Mouse (Mus musculus): ENCODE measurements around the gene Bcl7a. TPM values are rescaled to one million over a fixed set of nuclear protein-coding genes. Genes with fewer than 3 reads are reported as not detected.
A peak's percentile ranks its signal among the peaks of the same experiment; 100 is the strongest.

Gene Bcl7a
- 10 to 100 TPM; 69.0 to 71.7 TPM for total RNA-seq (2021)

DNA sequence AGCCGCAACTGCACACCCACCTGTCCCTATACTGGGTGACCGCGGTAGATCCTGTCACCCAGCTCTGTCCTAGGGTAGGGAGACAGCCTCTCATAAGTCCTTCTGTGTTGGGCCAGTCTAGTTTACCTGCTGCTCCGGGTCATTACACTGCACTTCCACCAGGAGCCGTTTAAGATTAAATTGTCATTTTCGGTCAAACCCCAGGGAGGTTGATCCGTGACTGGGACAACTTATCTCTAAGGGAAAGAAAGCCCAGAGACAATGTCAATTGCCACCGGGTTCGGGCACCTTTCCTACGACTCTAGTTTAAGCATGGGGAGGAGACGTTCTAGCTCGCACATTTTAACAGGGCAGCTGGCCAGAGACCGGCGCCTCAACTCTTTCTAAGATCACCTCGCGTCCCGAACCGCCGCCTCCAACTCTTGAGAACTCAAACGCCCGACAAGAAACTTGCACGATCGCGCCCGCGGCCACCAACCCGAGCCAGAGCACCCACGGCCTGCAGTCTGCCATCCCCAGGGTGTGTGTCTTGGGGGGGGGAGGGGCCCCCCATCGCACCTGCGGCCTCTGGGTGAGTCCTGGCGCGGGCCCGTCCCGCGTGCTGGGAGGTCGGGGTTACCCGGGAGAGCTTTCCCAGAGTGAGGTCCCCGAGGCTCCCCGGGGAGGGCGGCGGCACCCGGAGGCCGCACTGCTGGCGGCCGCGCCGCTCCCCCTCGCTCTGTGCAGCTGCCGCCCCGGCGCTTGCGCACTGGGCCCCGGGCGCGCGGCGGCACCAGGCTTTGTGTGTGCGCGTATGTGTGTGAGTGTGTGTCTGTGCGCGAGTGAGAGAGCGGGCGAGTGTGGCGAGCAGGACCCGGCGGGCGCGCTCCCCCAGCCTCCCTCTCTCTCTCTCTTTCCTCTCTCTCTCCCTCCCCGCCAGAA, at the start of gene Bcl7a:
Bcl7a (plus strand) TSS at position 128 of the 921 bp plus-strand sequence.
- peak; percentile 94 to 96 for DNase-seq (ENCODE audit: low spot score in 2 of 2)
- intact Hi-C loops (cut with DNase I): loop anchor here (2.0 kb wide), 1 partner anchor 87 kb away; no protein-coding TSS in a partner anchor

DNA sequence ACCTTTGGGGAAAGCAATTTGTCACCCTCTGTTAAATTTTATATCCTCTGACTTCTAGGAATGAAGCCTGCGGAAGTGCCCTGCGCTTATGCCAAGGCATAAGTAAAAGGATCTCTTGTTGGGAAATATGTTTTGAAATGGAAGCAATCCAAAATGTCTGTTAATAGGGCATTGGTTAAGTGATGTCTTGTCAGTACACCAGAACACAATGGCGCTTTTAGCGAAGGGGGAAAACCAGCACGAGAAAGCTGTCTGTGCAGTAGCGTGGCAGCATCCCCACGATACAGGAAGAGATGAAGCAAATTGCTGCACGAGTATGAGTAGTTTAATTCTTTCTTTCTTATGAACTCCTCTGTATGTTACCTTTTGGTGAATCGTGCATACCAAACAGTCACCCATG, 49.0 kb upstream of the Bcl7a start:
- DNase-seq (ENCODE audit: low spot score in 2 of 2): no peak
- intact Hi-C loops (cut with DNase I): no loop called here

DNA sequence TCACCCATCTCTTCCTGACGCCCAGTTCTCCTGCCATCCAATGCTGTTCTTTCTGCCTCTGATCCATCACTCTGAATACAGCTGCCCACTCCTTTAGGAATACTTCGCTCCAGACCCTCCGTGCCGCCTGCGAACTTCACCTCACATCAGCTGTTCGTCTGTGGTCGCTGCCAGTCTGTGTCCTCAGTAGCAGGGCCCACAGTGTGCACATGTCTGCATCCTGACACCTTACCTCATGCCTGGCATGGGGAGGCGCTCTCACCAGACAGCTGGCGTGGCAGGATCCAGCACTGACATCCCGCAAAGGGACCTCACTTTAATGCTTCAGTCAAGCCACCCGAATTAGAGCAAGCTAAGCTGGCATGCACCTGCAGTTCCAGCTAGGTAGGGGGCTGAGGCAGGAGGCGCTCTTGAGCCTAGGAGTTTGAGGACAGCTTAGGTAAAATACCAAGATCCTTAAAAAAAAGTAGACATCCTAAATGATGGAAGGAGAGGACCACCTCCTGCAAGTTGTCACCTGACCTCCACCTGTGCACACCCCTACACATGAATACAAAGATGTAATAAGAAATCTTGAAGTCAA, 47.3 kb upstream of the Bcl7a start:
- intact Hi-C loops (cut with DNase I): no loop called here
- no peak for DNase-seq (ENCODE audit: low spot score in 2 of 2)

DNA sequence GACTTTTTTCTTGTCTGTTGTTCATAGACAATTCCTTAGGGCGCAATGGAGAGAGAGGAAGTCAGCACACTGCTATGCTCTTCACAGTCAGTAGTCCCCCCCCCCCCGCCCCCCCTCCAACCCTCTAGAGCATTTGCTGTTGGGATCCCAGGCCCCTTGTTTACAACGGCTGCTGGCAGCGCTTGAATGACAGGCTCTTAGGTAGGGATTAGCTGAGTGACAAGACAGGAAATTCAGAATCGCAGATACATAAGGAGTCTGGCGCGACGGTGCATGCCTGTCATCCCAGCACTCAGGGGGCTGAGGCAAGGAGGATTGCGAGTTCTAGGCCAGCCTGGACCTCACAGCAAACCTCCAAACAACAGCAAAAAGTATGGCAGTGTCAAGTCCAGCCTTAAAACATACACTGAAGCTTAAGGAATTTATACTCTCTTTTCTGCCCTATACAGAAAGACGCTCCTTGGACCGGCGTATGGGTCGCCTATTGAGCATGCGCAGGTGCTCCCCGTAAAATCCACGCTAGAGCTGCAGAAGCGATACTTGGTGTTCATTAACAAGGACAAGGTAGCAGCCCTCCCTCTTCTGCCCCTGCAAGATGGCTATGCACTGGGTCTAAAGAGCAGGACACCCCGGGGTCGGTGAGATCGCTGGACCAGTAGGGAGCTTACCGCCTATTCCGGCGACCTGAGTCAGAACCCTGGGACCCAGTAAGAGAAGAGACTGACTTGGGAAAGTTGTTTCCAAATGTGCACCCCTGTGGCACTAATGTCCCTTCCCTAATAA, 46.5 kb upstream of the Bcl7a start:
- intact Hi-C loops (cut with DNase I): no loop called here
- no peak for DNase-seq (ENCODE audit: low spot score in 2 of 2)

DNA sequence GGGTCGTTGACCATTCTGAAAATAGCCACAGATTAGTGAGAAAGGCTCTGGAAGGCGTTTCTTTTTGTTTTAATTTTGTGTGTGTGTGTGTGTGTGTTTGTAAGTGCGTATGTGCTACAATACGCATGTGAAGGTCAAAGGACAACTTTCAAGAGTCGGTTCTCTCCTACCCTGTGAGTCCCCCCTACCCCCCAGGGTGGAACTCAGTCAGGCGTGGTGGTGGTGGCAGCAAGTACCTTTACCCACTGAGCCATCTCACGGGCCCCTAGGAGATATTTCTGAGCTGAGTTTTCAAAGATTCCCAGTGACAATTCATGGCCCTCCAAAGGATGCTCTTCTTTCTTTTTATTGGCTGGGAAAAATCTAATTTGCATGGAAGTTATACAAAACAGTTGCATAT, 45.8 kb upstream of the Bcl7a start:
- intact Hi-C loops (cut with DNase I): no loop called here
- DNase-seq (ENCODE audit: low spot score in 2 of 2): no peak

DNA sequence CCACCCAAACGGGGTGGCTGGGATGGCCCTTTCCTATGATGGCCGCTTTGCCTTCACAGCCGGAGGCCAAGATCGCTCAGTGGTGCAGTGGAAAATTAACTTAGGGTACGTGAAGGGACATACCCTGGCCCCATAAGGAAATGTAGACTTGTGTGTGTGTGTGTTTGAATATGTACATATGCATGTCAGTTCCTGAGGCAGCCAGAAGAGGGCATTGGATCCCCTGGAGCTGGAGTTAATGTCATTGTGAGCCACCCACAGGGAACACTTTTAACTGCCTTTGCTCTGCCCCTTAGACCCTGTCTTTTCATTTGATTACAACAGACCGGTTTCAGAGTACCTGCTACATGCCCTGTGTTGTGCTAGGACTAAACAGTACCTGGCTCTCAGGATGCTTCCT, 45.1 kb upstream of the Bcl7a start:
- DNase-seq (ENCODE audit: low spot score in 2 of 2): no peak
- intact Hi-C loops (cut with DNase I): no loop called here

DNA sequence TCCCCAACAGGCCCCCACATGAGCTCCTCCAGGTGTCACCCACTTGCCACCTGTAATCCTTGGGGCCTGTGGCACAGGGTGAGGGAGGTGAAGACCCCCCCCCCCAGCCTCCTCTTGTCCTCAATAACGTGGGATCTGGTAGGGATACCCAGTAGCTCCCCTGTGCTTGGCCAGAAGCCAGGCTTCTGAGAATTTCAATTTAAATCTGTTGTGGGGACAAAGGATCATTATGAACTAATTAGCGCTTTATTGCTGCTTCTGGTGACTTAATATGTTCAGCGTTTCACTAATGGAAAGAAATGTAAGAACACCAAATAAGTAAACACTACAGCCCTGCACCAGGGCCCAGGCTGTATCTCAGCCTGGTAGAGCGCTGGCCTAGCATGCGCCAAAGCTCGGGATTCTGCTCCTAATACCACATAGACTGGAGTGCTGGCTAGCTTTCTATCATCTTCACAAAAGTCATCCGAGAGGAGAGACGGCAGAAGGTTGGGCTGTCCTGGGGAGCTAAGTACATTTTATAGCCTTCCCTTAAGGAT, 43.1 kb upstream of the Bcl7a start:
- intact Hi-C loops (cut with DNase I): no loop called here
- DNase-seq (ENCODE audit: low spot score in 2 of 2): no peak

DNA sequence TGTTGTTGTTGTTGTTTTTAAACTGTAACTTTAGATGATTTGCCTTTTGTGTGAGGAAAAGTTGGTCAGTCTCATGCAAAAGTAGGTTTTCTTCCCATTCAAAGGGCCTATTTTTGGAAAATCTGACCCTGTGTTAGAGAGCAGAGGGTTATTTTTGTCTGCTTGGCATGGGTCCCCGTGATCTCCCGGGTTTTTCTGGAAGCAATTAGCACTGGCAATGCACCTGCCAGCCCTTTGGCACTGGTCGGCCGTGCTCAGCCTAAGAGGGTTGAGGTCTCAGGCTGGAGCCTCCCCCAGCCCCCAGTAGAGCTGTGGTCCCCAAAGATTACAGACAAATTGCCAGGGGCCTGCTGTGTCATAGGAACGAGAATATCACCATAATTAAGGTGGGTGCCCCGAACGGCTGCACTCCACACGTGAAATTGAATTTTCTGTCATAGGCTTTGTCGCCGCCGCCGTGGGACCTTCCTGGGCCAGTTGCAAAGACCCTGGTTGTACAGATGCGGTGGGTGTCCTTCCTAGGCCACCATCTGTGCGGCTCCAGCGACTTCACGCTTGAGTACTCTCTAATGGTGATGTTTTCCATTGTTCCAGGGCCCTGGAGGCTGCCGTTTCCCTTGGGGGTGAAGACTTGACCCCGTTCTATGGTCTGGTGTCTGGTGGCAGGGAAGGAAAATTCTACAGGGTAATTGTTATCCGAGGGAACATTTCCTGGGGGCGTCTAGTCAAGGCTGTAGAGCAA, 41.7 kb upstream of the Bcl7a start:
- no peak for DNase-seq (ENCODE audit: low spot score in 2 of 2)
- intact Hi-C loops (cut with DNase I): no loop called here

DNA sequence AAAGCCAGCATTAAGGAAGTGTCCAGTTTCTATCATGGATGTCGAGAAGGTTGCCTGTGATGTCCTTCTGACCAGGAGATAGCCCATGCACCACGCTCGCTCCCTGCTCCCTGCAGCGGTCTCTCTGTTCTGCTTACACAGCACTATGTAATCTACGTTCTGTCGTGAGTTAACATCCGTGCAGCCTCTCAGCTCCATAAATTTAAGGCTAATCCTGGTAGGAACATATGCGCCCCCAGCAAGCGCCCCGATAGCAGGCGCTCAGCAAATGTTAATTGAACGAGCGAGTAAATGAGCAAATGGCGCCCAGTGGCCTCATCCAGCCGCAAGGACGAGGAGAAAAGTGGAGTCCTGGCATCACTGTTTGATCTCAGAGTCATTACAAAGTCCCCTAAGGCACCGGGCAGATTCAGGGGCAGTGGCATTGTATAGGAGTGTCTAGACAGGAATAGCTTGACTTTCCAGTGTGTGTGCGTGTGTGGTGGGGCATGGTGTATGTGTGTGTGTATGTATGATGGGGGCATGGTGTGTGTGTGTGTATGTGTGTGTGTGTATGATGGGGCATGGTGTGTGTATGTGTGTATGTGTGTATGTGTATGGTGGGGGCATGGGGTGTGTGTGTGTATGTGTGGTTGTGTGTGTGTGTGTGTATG, 35.9 kb upstream of the Bcl7a start:
- intact Hi-C loops (cut with DNase I): no loop called here
- DNase-seq (ENCODE audit: low spot score in 2 of 2): no peak

DNA sequence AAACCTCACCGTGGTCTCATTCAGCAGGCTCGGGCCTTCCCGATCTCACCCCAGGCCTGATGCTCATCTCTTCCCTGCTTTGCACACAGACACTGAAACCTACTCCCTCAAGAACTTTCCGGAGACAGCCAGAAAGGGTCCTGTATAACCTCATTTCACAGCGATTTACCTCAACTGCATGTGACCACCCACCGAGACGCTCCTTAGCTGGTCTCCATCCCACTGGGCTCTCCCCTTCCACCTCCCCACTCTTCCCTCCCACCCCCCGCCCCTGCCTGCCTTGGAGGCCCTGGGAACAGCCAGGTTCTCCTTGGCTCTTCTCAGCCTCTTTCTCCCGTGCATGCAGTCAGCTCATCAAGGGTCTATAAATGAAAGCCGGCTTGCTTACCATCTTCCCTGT, 33.8 kb upstream of the Bcl7a start:
- DNase-seq (ENCODE audit: low spot score in 2 of 2): no peak
- intact Hi-C loops (cut with DNase I): no loop called here

DNA sequence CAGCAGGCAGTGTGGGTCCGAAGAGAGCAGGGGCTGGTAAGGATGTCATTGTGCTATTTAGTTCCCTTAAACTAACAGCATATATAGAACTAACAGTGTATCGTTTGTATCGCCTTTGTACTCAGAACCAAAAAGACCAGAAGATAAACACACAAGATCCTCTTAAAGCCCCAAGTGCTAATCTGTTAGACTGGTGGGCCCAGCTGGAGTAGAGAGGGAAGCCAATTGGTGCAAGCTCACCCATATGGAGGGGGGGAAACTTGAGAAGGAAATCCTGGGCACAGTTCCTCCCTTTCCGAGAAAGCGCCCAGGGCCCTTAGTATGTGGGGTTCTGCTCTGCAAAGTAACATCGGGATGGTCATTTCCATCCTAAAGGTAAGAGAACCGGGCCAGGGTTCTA, 33.4 kb upstream of the Bcl7a start:
- no peak for DNase-seq (ENCODE audit: low spot score in 2 of 2)
- intact Hi-C loops (cut with DNase I): no loop called here

DNA sequence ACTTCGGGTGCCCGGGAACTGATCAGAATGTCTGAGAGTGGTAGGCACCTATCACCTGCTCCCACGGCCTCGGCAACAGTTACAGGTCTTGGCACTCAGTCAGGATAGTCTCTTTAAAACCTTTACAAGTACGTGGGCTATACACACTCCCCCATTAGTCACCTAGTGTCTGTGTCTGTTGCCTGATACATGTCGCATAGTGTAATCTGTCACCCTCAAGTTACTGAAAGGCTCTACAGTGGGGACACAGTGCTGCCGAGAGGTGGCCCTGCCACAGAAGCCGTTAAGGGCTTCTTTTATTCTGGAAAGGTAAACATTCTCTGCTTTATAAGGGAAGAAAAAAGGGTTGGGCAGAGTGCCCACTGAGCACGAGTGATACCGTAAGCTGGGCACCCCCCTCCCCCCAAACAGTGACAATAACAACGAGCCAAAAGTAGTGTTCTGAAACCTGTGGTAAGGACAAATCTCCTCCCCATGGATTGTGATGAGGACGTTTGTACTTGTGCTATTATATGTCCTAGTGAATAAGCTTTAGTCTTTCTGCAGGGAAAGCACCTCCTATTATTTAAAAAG, 30.5 kb upstream of the Bcl7a start:
- intact Hi-C loops (cut with DNase I): no loop called here
- no peak for DNase-seq (ENCODE audit: low spot score in 2 of 2)

DNA sequence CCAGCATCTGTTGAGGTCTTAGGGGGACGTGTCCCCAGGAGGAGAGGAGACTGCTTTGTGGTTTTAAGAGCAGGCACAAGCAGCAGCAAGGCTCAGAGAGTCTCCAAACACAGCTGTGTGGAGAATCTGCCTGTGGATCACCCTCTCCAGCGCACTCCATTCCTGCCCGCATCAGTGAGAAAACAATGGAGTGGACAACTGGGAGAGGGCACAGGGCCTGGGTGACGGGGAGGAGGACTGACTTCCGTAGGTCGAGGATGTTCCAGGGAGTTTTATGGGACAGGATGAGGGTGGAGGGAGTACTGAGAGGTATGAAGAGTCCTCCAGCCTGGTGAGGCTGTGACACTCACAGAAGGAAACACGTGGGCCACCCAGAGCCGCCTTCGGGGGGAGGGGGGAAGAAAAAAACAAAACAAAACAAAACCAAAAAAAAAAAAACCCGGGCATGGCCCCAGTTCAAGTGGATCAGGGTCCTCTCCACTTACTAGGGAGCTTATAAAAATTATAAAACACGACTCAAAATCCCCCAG, 29.7 kb upstream of the Bcl7a start:
- intact Hi-C loops (cut with DNase I): no loop called here
- no peak for DNase-seq (ENCODE audit: low spot score in 2 of 2)

DNA sequence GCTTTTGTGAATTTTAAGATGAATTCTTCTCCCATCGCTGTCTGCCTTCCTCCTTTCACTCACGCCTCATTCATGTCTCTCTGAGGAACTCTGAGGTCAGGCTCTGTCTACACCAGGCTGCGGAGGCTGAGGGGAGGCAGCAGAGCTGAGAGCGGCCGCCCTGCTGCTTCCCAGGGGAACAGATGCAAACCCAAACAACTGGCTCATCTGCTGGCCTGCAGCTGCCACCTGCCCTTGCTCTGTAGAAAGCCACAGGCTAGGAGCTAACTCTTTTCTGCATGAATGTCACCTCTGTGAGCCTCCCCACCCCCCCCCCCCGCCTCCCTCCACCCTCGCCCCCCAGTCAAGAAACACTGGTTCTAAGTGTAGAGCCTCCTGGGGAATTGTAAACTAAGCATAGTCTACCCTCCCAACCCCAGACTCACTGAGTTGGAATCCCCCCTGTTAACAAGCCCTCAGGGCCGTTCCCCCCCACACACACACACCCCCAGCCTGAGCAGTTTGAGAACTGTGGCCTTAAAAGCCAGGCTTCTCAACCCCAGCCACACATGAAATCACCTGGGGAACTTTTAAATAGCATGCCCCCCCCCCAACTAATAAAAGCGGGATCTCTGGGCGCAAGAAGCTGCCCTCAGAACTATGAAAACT, 28.3 kb upstream of the Bcl7a start:
- DNase-seq (ENCODE audit: low spot score in 2 of 2): no peak
- intact Hi-C loops (cut with DNase I): no loop called here

DNA sequence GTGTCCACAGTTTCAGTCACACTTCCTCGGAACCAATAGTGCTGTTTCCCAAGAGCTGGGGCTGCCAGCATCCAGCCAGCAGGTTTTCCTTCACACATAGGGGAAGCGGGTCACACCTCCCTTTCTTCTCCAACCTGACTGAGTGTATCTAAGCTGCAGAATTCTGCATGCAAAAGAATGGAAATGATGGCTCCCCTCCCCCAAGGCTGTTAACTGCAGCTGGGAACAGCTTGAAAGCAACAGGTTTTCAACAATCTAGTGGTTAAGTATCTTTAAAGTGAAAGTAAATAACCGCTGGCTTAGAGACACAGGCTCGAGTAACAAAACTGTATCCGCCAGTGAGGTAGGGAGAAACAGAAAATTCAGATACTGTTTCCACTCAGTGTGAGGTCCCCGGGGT, 25.6 kb upstream of the Bcl7a start:
- no peak for DNase-seq (ENCODE audit: low spot score in 2 of 2)
- intact Hi-C loops (cut with DNase I): no loop called here

DNA sequence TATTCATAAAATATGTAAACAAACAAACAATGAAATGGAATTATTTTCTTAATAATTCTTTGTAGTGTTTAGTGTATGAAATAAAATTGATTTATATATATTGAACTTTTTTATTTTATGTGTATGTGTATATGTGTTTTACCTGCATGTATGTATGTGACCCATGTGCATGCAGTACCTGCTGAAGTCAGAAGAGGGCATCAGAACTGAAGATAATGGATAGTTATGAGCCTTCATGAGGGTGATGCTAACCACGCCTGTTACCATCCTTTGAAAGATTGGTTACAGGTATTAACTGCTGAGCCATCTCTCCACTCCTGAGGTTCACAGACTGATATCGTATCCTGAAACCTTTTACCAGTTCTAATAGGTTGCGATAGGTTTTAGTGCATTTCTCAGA, 23.5 kb upstream of the Bcl7a start:
- intact Hi-C loops (cut with DNase I): no loop called here
- no peak for DNase-seq (ENCODE audit: low spot score in 2 of 2)

DNA sequence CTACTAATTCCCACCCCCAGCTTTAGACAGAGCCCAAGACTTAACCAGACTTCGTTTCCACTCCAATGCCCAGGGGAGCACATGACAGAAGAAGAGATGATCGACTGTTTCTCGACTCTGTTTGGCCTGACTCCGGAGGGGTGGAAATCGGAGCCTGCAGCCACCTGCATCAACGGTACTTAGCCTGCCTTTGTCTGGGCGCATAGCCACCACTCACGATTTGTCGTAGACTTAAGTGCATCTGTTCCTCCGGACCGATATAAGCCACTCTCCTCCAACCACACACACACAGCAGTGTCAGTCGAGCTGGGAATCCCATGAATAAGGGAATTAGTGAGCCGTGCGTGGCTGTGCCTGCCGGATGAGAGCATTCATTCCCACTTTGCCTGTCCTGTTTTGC, 19.4 kb upstream of the Bcl7a start:
- intact Hi-C loops (cut with DNase I): no loop called here
- DNase-seq (ENCODE audit: low spot score in 2 of 2): no peak

Data from left cerebral cortex, postnatal 36 days (tissue).